Mouse (Mus musculus) neutrophil, adult 59 days (primary cell): ENCODE results near the gene Glrp1. TPM values are rescaled to one million over a fixed set of nuclear protein-coding genes. Genes with fewer than 3 reads are reported as not detected.

Experiments
- total RNA-seq, 2 experiments: library from RNA; stranded (reverse); gene quantifications; 1 replicate in 1 of 2; 2 replicates in 1 of 2; pipeline ENCODE4 v1.2.4; 2023

Gene Glrp1
- total RNA-seq = not detected

GRCm38 (mm10) chr1:88509789-88510188 is at the start of gene Glrp1:
Gene Glrp1, minus strand, starts transcription at chr1:88510066.

Other genes with a start within 250 kb of the Glrp1 start
- gene Hjurp, start 232.4 kb downstream of the Glrp1 start, total RNA-seq = 100 to 1,000 TPM; 180 to 205 TPM
- not detected for gene Trpm8, start 232.4 kb downstream of the Glrp1 start, total RNA-seq
- gene Spp2, start 103.1 kb downstream of the Glrp1 start, total RNA-seq = not detected
- 10 to 100 TPM; 30.8 to 52.3 TPM for gene Arl4c, start 192.2 kb upstream of the Glrp1 start, total RNA-seq